Mouse (Mus musculus): ENCODE measurements around the gene Gm17727. TPM values are rescaled to one million over a fixed set of nuclear protein-coding genes. Genes with fewer than 3 reads are reported as not detected.

Gene Gm17727
- not detected in 2 replicates for polyA plus RNA-seq (2021; fragmentation: Nextera tagmentation)
- long read RNA-seq, experiment 1 = 0 reads
- long read RNA-seq, experiment 2 = 0 reads

GRCm38 (mm10) chr9:35778009-35778408 is at the start of gene Gm17727:
TSS of gene Gm17727 (minus strand) at chr9:35778109.

GRCm38 (mm10) chr9:35790001-35790400 is 12.1 kb upstream of the Gm17727 start, which contains the start of the genes Gm27235 and D730048I06Rik:
TSS of gene Gm27235 (minus strand) at chr9:35790101.
TSS of gene D730048I06Rik (minus strand) at chr9:35790112.

GRCm38 (mm10) chr9:35740749-35741148 is 37.2 kb downstream of the Gm17727 start, which contains the start of gene Gm17677:
TSS of gene Gm17677 (plus strand) at chr9:35741049.

Other genes starting within 250 kb of the Gm17727 start
- gene Ddx25, start 219.6 kb downstream of the Gm17727 start, polyA plus RNA-seq (2021; fragmentation: Nextera tagmentation) = 17.9 and 21.0 TPM in 2 replicates
- 4.7 and 6.0 TPM in 2 replicates for gene Pus3, start 219.5 kb downstream of the Gm17727 start, polyA plus RNA-seq (2021; fragmentation: Nextera tagmentation)
- 0.23 and 0.25 TPM in 2 replicates for gene Pate2, start 207.8 kb downstream of the Gm17727 start, polyA plus RNA-seq (2021; fragmentation: Nextera tagmentation)
- gene Hyls1, start 207.7 kb downstream of the Gm17727 start, polyA plus RNA-seq (2021; fragmentation: Nextera tagmentation) = 4.0 and 5.2 TPM in 2 replicates
- not detected in 2 replicates for gene Pate4, start 166.2 kb downstream of the Gm17727 start, polyA plus RNA-seq (2021; fragmentation: Nextera tagmentation)
- gene Pate3, start 129.9 kb downstream of the Gm17727 start, polyA plus RNA-seq (2021; fragmentation: Nextera tagmentation) = not detected in 2 replicates
- not detected in 2 replicates for gene Pate1, start 90.7 kb downstream of the Gm17727 start, polyA plus RNA-seq (2021; fragmentation: Nextera tagmentation)
- gene Gm17677, start 37.1 kb downstream of the Gm17727 start, polyA plus RNA-seq (2021; fragmentation: Nextera tagmentation) = not detected in 2 replicates
- gene Gm27235, start 12.0 kb upstream of the Gm17727 start, polyA plus RNA-seq (2021; fragmentation: Nextera tagmentation) = not detected in 2 replicates
- gene D730048I06Rik, start 12.0 kb upstream of the Gm17727 start, polyA plus RNA-seq (2021; fragmentation: Nextera tagmentation) = not detected in 2 replicates
- not detected in 2 replicates for gene 9230110F15Rik, start 66.0 kb upstream of the Gm17727 start, polyA plus RNA-seq (2021; fragmentation: Nextera tagmentation)
- not detected in 2 replicates for gene 9230113P08Rik, start 130.3 kb upstream of the Gm17727 start, polyA plus RNA-seq (2021; fragmentation: Nextera tagmentation)